Mouse (Mus musculus): Measurements from ENCODE around the gene Scmh1.

DNA sequence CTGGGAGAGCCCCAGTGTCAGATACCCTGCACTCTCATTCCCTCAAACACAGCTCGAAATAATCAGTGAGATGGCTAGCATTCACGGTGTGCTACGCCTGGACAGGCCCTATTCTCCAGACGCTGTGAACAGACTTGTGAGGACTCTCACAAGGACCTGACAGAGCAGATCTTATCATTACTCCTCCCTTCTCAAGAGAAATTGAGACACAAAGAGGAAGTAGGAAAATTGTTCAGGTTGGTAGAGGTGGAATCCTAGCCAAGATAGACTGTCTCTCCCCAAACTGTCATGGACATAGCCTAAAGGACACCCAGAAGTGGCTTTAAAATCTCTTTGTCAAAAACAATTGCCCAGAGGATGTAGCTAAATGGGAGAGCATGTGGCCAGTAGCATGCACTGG lies 31.3 kb upstream of the Scmh1 start:
- TF ChIP-seq CTCF (IDR thresholded peaks at IDR 0.05; ENCODE audit: low read depth, low read length) (no peak), POLR2A (IDR thresholded peaks at IDR 0.05; ENCODE audit: borderline replicate concordance, low read depth, low read length) (no peak)

Measured in bone marrow macrophage, adult 2 months (primary cell).